Comparison of ENCODE assay signal across 23 mouse cellular contexts in the genomic region with DNA sequence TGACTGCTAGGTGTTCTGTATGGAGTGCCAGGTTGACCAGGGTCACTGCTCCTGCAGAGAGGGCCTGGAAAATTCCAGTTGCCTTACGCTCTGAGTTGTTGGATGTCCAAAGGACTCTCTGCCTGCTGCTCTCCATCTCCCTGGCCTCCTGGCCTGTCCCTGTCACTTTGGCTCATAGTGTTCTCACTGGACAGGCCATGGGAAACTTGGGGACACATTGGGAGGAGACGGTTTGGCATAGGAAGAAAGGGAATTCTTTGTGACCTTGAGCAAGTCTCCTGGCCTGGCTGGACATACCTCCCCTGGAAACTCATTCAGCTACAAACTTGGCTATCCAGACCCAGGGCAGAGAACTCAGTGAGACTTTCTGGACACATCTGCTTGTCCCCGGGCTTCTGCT. TPM values are rescaled to one million over a fixed set of nuclear protein-coding genes. Genes with fewer than 3 reads are reported as not detected.
DNase-seq lines count a peak whose midpoint lies in the region.
"Had no signal": no experiment of that assay in that cellular context is flagged by ENCODE, and none has a peak within 500 bp of the region (broad histone marks: within the 10 kb centered on the region; RNA-seq: fewer than 3 reads in every experiment).

No protein-coding gene starts in this region.

- peak; percentile 93 for DNase-seq in heart, adult 11 months
- no peak for DNase-seq in heart, embryonic 10.5 days (ENCODE audit: low spot score)
- peak; percentile 22 for DNase-seq in adrenal gland, adult 8-10 months
- DNase-seq in adrenal gland, postnatal 10 days = peak; percentile 30
- DNase-seq in cerebellum, adult 9-11 months = no peak
- no peak for DNase-seq in kidney, postnatal 14 days
- DNase-seq: cerebellum, adult 18-20 months; cerebellum, adult 9-10 months; cerebellum, postnatal 25 days; gastrocnemius, postnatal 25 days; heart, postnatal 10 days; heart, postnatal 36 days; kidney, adult 11 months; kidney, adult 8-10 months had no signal

- WGBS in heart, embryonic 10.5 days = 82% methylated on average over 3 of the region's 3 CpGs

- H3K36me3 ChIP-seq in heart, embryonic 10.5 days = no peaks in the 10 kb centered on the region
- H3K36me3 ChIP-seq: embryonic facial prominence, embryonic 12.5 days; embryonic facial prominence, embryonic 15.5 days; forebrain, embryonic 12.5 days; forebrain, embryonic 15.5 days; heart, embryonic 12.5 days; heart, embryonic 15.5 days; hindbrain, embryonic 10.5 days; hindbrain, embryonic 13.5 days; intestine, embryonic 15.5 days had no signal

- no peak overlapping the region for H3K4me3 ChIP-seq in heart, embryonic 10.5 days
- H3K4me3 ChIP-seq: embryonic facial prominence, embryonic 12.5 days; embryonic facial prominence, embryonic 15.5 days; forebrain, embryonic 12.5 days; forebrain, embryonic 15.5 days; heart, embryonic 12.5 days; heart, embryonic 15.5 days; hindbrain, embryonic 10.5 days; hindbrain, embryonic 13.5 days; intestine, embryonic 15.5 days had no signal

- no peak overlapping the region for H3K27ac ChIP-seq in heart, embryonic 10.5 days
- H3K27ac ChIP-seq: embryonic facial prominence, embryonic 12.5 days; embryonic facial prominence, embryonic 15.5 days; forebrain, embryonic 12.5 days; forebrain, embryonic 15.5 days; heart, embryonic 15.5 days; hindbrain, embryonic 10.5 days; hindbrain, embryonic 13.5 days; intestine, embryonic 15.5 days had no signal

- no peaks in the 10 kb centered on the region for H3K9me3 ChIP-seq in heart, embryonic 10.5 days
- H3K9me3 ChIP-seq: embryonic facial prominence, embryonic 12.5 days; embryonic facial prominence, embryonic 15.5 days; forebrain, embryonic 12.5 days; forebrain, embryonic 15.5 days; heart, embryonic 12.5 days; heart, embryonic 15.5 days; hindbrain, embryonic 10.5 days; hindbrain, embryonic 13.5 days; intestine, embryonic 15.5 days had no signal

- H3K27me3 ChIP-seq in heart, embryonic 10.5 days (ENCODE audit: insufficient read depth, poor library complexity, severe bottlenecking) = peaks cover 4% of the 10 kb centered on the region
- H3K27me3 ChIP-seq: embryonic facial prominence, embryonic 12.5 days; embryonic facial prominence, embryonic 15.5 days; forebrain, embryonic 15.5 days; heart, embryonic 15.5 days; intestine, embryonic 15.5 days had no signal

- no peaks in the 10 kb centered on the region for H3K4me1 ChIP-seq in heart, embryonic 10.5 days
- H3K4me1 ChIP-seq: embryonic facial prominence, embryonic 12.5 days; embryonic facial prominence, embryonic 15.5 days; heart, embryonic 12.5 days; heart, embryonic 15.5 days; intestine, embryonic 15.5 days had no signal

RNA-seq across cellular contexts. Expression of gene Rapgef1, which starts 59.6 kb away (rescaled TPM):
- 11.2 and 13.4 TPM in 2 replicates for polyA plus RNA-seq in heart, embryonic 10.5 days (2016; fragmentation: Nextera tagmentation; extraction: Ambion mirVana)
- total RNA-seq in adrenal gland, adult 8-10 months (2022) = 10 to 100 TPM; 48.7 to 53.6 (median 52.8) TPM
- 10 to 100 TPM; 58.5 to 66.5 TPM for total RNA-seq in adrenal gland, postnatal 10 days (2021)

Comparison
In these comparisons a context has a peak if more than half of its experiments do, and no peak if none do; other contexts are left out.
1. DNase-seq: peak in heart, adult 11 months (single experiment), adrenal gland, adult 8-10 months (single experiment) and adrenal gland, postnatal 10 days (single experiment); none in heart, embryonic 10.5 days (single experiment), cerebellum, adult 9-11 months (single experiment) and kidney, postnatal 14 days (single experiment).